Mouse (Mus musculus): ENCODE results near the gene Tbxa2r.

The Tbxa2r gene

DNA sequence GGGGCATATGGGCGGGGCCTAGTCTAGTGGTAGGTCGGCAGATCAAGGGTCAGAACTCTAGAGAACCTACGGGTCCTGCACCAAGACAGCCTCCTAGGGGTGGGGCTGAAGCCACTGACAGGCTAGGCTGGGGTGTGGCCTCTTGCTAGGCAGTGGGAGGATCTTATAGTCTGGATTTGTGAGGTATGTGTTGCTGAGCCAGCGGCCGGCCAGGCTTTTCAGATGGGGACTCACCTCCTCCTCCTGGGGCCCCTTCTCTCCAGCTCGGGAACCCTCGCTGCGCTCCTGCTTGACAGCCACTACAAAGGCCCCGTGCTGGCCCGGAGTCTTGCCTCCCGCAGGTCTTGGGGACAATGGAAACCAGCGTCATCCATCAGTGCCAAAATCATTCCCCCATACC is 20.6 kb downstream of the Tbxa2r start:
- no peak for DNase-seq

DNA sequence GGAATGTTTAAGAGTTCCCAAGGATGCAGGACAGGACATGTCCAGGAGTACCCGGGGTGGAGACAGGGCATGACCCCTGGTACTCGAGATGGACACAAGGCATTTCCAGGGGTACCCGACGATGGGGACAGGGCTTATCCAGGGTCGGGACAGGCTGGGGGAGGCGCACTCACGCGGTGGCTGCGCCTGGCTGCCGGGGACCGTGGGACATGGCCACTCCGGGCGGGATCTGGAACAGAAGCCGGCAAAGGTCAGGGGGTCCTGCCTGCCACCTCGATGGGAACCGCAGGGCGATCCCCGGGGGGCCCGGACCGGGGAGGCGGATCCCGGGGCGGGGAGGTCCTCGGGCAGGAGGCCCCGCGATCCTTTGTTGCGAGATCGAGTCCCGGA is 21.4 kb downstream of the Tbxa2r start:
- no peak for DNase-seq

DNA sequence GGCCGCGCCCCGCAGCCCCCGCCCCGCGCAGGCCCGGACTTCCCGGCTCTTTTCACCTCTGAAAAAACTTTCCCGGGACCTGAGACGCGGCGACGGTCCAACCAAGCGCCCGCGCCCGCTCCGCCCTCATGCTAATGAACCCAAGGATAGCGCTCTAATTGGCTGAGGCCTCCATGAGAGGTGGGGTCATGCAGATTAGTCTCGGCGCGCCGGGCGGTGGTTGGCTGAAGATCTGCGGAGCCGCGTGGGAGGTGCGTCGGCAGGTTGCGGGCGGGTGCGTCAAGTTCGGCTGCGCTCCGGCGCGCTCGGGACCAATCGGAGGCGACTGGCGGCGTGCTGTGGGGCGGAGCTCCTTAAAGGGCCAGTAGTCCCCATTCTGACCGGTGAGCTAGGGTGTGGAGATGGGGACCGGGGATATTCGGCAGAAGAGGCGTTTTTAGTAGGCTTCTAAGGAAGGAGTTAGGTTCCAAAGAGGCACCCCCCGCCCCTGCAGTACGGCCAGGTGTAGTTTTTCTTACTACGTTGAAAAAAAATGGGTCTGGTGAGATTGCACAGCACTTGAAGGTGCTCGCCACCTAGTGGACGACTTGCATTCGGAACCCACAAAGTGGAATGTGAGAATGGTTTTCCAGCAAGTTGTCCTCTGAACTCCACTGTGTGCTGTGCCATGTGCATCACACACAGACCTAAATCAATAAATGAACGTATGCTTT is 22.0 kb downstream of the Tbxa2r start, which contains the start of gene Hmg20b:
Hmg20b (minus strand) TSS at position 130 of the 713 bp plus-strand sequence.
- DNase-seq: peak; percentile 99 to 100

GRCm38 (mm10) chr10:81351678-81352291 is 23.3 kb downstream of the Tbxa2r start:
- peak in 1 of 2 experiments; percentile 68 for DNase-seq

DNA sequence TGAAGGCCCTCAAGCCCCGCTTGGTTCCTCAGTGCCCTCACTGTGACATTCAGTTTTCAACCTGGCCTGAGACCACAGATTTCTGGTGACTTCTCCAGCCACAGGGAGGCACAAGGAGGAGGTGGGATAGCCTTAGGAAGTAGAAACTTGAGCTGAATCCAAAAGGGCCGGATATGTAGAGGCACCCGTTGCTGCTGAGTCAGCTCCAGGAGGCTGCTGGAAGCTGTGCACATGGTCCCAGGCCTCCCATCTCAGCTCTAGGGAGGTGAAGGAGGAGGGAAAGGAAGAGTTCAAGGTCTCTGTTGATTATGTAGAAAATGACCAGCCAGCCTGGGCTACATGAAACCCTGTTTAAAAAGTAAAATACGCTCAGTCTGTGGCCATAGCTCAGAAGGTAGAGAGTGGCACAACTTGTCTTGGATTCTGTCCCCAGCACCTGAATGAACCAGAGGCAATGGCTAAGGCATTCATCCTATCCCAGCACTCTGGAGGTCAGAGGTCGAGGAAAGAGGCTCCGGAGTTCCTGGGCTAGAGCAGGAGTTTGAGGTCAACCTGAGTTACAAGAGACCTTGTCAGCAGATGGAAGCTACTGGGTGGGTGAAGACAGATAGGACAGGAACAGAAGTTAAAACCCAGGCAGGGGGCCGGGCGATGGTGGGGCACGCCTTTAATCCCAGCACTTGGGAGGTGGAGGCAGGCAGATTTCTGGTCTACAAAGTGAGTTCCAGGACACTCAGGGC is 26.4 kb downstream of the Tbxa2r start:
- DNase-seq: no peak

DNA sequence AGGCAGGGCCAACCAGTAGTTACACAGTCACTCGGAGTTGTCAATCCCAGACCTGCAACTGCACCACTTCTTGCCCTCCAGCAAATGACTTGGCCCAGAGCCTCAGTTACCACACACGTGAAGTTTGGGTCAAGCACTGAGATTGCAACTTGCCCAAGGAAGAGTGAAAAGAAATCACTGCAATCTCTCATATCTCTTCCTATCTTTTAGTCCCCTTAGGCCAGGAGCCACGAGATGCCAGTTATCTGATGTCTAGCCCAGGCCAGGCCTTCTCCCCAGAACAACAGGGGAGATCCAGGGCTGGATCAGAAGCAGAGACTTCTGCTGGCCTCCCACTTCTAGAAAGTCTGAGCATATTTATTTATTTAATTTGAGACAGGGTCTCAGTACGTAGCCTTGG is 27.0 kb downstream of the Tbxa2r start:
- no peak for DNase-seq

GRCm38 (mm10) chr10:81356352-81356990 is 27.9 kb downstream of the Tbxa2r start:
- DNase-seq: no peak

DNA sequence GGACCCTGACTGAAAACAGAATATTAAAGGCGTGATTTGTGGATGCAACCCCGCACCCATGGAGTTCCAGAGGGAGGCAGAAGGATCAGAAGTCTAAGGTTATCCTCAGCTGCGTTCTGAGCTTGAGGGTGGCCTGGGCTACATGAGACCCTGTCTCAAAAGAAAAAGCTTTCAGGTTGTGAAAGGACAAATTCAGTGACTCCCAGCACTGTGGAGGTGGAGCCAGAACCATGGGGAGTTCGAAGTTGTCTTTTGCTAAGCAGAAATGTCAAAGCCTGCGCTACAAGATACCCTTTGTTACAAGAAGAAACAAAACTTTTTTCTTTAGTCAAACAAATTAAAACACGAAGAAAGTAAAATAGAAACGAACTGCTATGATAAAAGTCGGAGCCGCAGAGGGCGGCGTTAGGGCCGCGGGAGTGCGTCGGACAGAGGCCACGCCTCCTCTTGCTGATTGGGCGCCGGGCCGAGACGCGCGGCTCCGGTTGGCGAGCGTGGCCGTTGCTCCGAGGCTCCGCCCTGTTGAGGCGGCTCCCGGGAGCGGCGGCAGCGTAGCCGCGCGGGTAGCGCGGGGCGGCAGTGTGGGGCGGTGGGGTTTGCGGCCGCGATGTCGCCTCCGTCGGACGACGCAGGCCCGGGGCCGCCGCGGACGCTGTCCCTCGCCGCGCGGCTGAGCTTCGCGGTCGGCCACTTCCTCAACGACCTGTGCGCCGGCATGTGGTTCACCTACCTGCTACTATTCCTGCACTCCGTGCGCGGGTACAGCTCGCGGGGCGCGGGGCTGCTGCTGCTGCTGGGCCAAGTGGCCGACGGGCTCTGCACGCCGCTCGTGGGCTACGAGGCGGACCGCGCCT is 28.7 kb downstream of the Tbxa2r start, which contains the start of gene Mfsd12:
Mfsd12 (plus strand) TSS at position 501 of the 854 bp plus-strand sequence.
- peak; percentile 85 to 87 for DNase-seq

GRCm38 (mm10) chr10:81358209-81358608 is 29.7 kb downstream of the Tbxa2r start:
- DNase-seq: no peak

- no peak for DNase-seq
Observed at GRCm38 (mm10) chr10:81358841-81359240, 30.3 kb downstream of the Tbxa2r start.

DNA sequence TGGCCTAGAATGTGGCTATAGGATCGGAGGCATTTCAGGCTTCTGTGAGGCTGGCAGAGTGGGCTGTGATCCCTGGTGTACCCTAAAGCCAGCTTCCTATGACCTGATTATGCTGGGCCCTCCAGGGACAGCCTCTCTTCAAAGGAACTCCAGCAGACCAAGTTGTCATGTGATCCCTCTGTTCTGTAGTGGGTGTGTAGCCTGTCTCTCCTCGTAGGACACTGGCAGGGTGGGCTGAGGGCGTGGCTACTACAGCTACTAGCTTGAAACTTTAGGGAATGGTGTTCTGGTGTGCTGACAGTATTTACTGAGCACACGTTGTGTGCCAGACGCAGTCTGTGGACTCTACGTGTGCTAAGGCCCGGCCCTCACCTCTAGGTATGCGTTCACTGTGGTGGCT is 32.2 kb downstream of the Tbxa2r start:
- no peak for DNase-seq

DNA sequence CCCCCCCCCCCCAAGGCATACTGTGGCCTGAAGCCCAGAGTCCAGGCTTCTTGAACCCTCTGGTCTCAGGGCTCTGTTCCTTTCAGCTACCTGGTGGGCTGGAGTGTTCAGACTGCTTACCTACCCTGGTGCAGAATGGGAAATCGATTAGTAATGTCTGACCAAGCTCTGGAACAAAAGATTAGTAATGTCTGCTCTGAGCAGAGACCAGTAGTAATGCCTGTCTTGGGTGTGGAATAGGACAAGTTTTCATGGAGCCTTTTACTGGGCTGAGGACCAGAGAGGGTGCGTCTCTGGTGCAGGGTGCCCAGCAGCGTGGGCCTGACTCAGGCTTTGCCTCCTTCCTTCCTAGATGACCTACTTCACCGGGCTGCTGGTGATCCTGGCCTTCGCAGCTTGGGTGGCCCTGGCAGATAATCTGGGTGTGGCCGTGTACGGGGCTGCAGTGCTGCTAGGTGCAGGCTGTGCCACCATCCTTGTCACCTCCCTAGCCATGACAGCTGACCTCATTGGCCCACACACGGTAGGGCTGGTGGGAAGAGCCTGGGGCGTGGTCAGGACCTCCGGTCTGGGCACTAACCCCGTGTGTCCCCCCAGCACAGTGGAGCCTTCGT is 33.9 kb downstream of the Tbxa2r start:
- DNase-seq: no peak

- DNase-seq: no peak
Observed at GRCm38 (mm10) chr10:81363436-81364346, 35.2 kb downstream of the Tbxa2r start.

DNA sequence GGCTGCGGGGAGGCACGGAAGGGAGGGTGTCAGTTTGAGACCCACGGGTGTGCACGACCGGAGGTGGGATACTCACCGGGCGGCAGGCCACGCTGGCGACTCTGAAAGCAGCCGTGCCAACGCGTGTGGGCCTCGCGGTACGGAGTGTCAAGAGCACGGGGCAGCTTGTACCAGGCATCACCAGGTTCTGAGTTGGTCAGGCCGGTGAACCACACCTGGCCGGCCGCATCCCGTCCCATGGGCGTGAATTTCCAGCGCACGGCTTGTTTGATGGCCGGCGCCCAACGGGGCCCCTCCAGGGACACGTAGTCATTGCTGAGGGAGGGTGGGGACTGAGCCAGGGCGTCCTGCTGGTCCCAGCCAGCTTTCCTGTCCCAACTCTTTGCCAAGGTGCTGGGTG is 36.1 kb downstream of the Tbxa2r start:
- DNase-seq: no peak

DNA sequence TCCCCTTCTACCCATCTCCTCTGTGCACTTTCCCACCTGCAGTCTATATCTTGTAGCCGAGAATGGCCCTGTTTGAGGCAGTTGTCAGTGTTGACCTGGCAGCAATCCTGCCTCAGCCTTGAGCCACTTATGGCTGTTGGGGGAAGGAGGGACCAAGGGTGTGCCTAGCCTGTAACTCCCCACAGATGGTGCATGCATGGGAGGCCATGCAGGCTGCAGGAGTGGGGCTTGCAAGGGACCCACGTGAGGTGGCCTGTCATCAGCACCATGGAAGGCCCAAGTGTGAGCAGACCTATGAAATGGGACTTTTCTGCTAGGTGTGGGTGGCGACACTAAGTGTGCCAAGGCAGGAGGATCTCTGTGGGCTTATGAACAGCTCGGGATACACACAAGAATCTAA is 36.5 kb downstream of the Tbxa2r start:
- DNase-seq: no peak

- no peak for DNase-seq
Observed at GRCm38 (mm10) chr10:81365672-81366476, 37.3 kb downstream of the Tbxa2r start, which contains the start of gene 4930404N11Rik. Gene 4930404N11Rik (minus strand): TSS chr10:81365816.

DNA sequence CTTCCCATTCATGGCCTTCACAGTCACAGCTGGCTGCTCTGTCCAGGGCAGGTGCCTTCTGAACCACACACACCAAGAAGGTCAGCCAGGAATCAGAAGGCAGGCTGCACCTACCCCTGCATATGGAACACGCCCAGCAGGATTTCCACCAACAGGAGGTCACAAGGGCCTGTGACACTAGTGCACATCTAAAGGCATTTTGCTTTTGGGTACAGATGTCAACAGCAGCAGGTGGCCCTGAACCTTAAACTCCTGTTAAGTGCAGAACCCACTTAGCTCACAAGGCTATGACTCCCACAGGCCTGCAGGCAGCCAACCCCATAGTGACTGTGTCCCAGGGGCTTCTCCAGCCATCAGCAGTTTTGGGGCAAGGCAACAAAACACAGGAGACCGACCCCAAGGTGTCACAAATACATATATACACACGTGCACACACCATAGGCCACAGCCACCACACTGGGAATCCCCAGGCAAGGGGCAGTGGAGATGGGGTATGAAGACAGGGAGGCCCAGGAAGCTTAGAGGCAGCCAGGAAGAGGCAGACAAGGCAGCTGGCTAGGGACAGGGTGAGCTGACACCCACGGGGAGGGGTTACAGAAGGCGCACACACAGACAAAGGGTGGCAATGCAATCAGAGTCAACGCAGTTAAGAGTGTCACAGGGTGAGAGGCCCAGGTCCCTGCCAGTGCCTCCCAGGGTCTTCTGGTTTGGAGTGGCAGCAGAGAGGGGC is 38.1 kb downstream of the Tbxa2r start:
- no peak for DNase-seq

DNA sequence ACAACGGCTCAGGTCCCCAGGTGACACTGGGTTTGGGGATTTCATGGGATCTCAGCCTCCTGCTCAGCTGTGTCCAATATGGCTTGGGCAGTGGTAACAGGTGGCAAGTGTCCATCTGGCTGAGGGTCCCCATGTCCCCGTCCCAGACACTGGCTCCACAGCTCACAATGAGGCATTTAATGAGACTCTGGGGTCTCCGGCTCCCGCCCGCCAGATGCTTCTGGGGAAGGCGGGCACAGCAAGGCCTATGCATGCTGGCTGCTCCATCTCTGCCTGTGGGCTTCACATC is 38.6 kb downstream of the Tbxa2r start:
- DNase-seq: no peak

GRCm38 (mm10) chr10:81375322-81375721 is 46.8 kb downstream of the Tbxa2r start:
- no peak for DNase-seq

Measured in thymus, adult 18-20 months (tissue).